Mouse (Mus musculus): Measurements from ENCODE around the gene Adprm.
"Not testable (repeated sequence)": the region's sequence is repeated elsewhere in the genome, so short reads cannot be mapped to it uniquely, and the experiment has no call there.

Adprm gene

GRCm38 (mm10) chr11:67023802-67024340 lies 28.5 kb downstream of the Adprm start:
- DNase-seq (ENCODE audit: low read depth, low spot score), result no peak

- DNase-seq (ENCODE audit: low read depth, low spot score), result not testable (repeated sequence)
These were observed 29.2 kb downstream of the Adprm start for GRCm38 (mm10) chr11:67023191-67023590.

- DNase-seq (ENCODE audit: low read depth, low spot score), result no peak
These were observed 29.9 kb downstream of the Adprm start for GRCm38 (mm10) chr11:67022354-67023115.

- DNase-seq (ENCODE audit: low read depth, low spot score), result peak; percentile 80
These were observed 31.4 kb downstream of the Adprm start for GRCm38 (mm10) chr11:67020948-67021347.

GRCm38 (mm10) chr11:67019711-67020475 lies 32.5 kb downstream of the Adprm start:
- no peak for DNase-seq (ENCODE audit: low read depth, low spot score)

GRCm38 (mm10) chr11:67017801-67018591 lies 34.4 kb downstream of the Adprm start:
- peak; percentile 34 for DNase-seq (ENCODE audit: low read depth, low spot score)

- peak; percentile 9 for DNase-seq (ENCODE audit: low read depth, low spot score)
These were observed 40.8 kb downstream of the Adprm start for GRCm38 (mm10) chr11:67011635-67012034.

GRCm38 (mm10) chr11:67010430-67010829 lies 42.0 kb downstream of the Adprm start:
- DNase-seq (ENCODE audit: low read depth, low spot score), result peak; percentile 31

- DNase-seq (ENCODE audit: low read depth, low spot score), result no peak
These were observed 43.9 kb downstream of the Adprm start for GRCm38 (mm10) chr11:67008528-67008927.

GRCm38 (mm10) chr11:67007961-67008360 lies 44.4 kb downstream of the Adprm start:
- DNase-seq (ENCODE audit: low read depth, low spot score), result no peak

GRCm38 (mm10) chr11:67002911-67003310 lies 49.5 kb downstream of the Adprm start:
- DNase-seq (ENCODE audit: low read depth, low spot score), result no peak

GRCm38 (mm10) chr11:67001717-67002116 lies 50.7 kb downstream of the Adprm start:
- DNase-seq (ENCODE audit: low read depth, low spot score), result peak; percentile 52

GRCm38 (mm10) chr11:67000671-67001070 lies 51.7 kb downstream of the Adprm start:
- no peak for DNase-seq (ENCODE audit: low read depth, low spot score)

GRCm38 (mm10) chr11:66998467-66999403 lies 53.7 kb downstream of the Adprm start:
- no peak for DNase-seq (ENCODE audit: low read depth, low spot score)

GRCm38 (mm10) chr11:66996446-66996845 lies 55.9 kb downstream of the Adprm start:
- no peak for DNase-seq (ENCODE audit: low read depth, low spot score)

- DNase-seq (ENCODE audit: low read depth, low spot score), result no peak
These were observed 58.7 kb downstream of the Adprm start for GRCm38 (mm10) chr11:66993674-66994073.

- no peak for DNase-seq (ENCODE audit: low read depth, low spot score)
These were observed 60.2 kb downstream of the Adprm start for GRCm38 (mm10) chr11:66992150-66992549.
